Mouse (Mus musculus) neutrophil, adult 59 days (primary cell): ENCODE results near the gene Cgn. TPM values are rescaled to one million over a fixed set of nuclear protein-coding genes. Genes with fewer than 3 reads are reported as not detected.

Experiments used
- total RNA-seq, 2 experiments: library from RNA; stranded (reverse); gene quantifications; 1 replicate in 1 of 2; 2 replicates in 1 of 2; pipeline ENCODE4 v1.2.4; 2023

The Cgn gene
- total RNA-seq: 1 to 10 TPM; 2.5 to 3.0 TPM

GRCm38 (mm10) chr3:94786367-94786835 lies at the start of gene Cgn:
Cgn (minus strand) TSS chr3:94786492.

Other genes with a start within 250 kb of the Cgn start
- 10 to 100 TPM; 47.6 to 52.3 TPM for gene Snx27, start 203.8 kb downstream of the Cgn start, total RNA-seq
- gene Gm10972, start 143.4 kb downstream of the Cgn start, total RNA-seq: not detected
- under 1 TPM; 0.44 to 0.93 TPM for gene Tuft1, start 127.6 kb downstream of the Cgn start, total RNA-seq
- 1 to 10 TPM in 1 of 2 experiments, under 1 TPM in 1; 0.99 to 4.0 TPM for gene Selenbp2, start 92.9 kb downstream of the Cgn start, total RNA-seq
- 10 to 100 TPM; 23.5 to 28.4 TPM for gene Pogz, start 51.1 kb upstream of the Cgn start, total RNA-seq
- gene Psmb4, start 100.5 kb upstream of the Cgn start, total RNA-seq: 100 to 1,000 TPM; 191 to 202 TPM
- gene Selenbp1, start 146.6 kb upstream of the Cgn start, total RNA-seq: 10 to 100 TPM; 21.7 to 22.7 TPM
- gene Rfx5, start 167.6 kb upstream of the Cgn start, total RNA-seq: 10 to 100 TPM; 18.2 to 18.3 TPM
- 10 to 100 TPM; 35.3 to 38.0 TPM for gene Pi4kb, start 188.2 kb upstream of the Cgn start, total RNA-seq
- gene Zfp687, start 229.0 kb upstream of the Cgn start, total RNA-seq: 10 to 100 TPM; 52.3 to 57.1 TPM